Mouse (Mus musculus): ENCODE data around the gene Scpep1. TPM values are rescaled to one million over a fixed set of nuclear protein-coding genes. Genes with fewer than 3 reads are reported as not detected.
"Not testable (repeated sequence)": the region's sequence is repeated elsewhere in the genome, so short reads cannot be mapped to it uniquely, and the experiment has no call there.

Scpep1 gene
- polyA plus RNA-seq, 1 experiment from 2014 or later = 77.4 TPM

- not testable (repeated sequence) for ATAC-seq (ENCODE audit: insufficient number of reproducible peaks, insufficient read depth, low FRiP score, low TSS enrichment); H3K27me3 ChIP-seq; H3K27ac ChIP-seq; H3K9me3 ChIP-seq; H3K4me2 ChIP-seq (replicated peaks); H3K4me3 ChIP-seq; H3K9ac ChIP-seq; H3K4me1 ChIP-seq; H3K36me3 ChIP-seq
- 93% methylated on average over 19 of the region's 24 CpGs for WGBS
Observed at GRCm38 (mm10) chr11:88891921-88892561, 63.2 kb downstream of the Scpep1 start.

GRCm38 (mm10) chr11:88891446-88891845, 63.8 kb downstream of the Scpep1 start:
- ATAC-seq (ENCODE audit: insufficient number of reproducible peaks, insufficient read depth, low FRiP score, low TSS enrichment); H3K9me3 ChIP-seq; H3K4me2 ChIP-seq (replicated peaks); H3K27me3 ChIP-seq; H3K27ac ChIP-seq; H3K4me1 ChIP-seq; H3K9ac ChIP-seq; H3K36me3 ChIP-seq; H3K4me3 ChIP-seq: not testable (repeated sequence)
- 96% methylated on average over 9 of the region's 12 CpGs for WGBS

GRCm38 (mm10) chr11:88890904-88891303, 64.4 kb downstream of the Scpep1 start:
- ATAC-seq (ENCODE audit: insufficient number of reproducible peaks, insufficient read depth, low FRiP score, low TSS enrichment); H3K9ac ChIP-seq: not testable (repeated sequence)
- WGBS = 92% methylated on average over 8 of the region's 11 CpGs

GRCm38 (mm10) chr11:88888996-88889395, 66.3 kb downstream of the Scpep1 start:
- H3K4me2 ChIP-seq (replicated peaks) = no peak overlapping the region
- H3K27ac ChIP-seq = no peak overlapping the region
- H3K27me3 ChIP-seq = no peaks in the 10 kb centered on the region
- no peaks in the 10 kb centered on the region for H3K36me3 ChIP-seq
- H3K4me1 ChIP-seq = no peaks in the 10 kb centered on the region
- no peak for ATAC-seq (ENCODE audit: insufficient number of reproducible peaks, insufficient read depth, low FRiP score, low TSS enrichment)
- WGBS = 89% methylated on average over 2 of the region's 2 CpGs
- no peaks in the 10 kb centered on the region for H3K9me3 ChIP-seq
- no peak overlapping the region for H3K9ac ChIP-seq
- H3K4me3 ChIP-seq = no peak overlapping the region

More at GRCm38 (mm10) chr11:88890904-88891303, 64.4 kb downstream of the Scpep1 start:
- H3K4me1 ChIP-seq; H3K27me3 ChIP-seq; H3K4me3 ChIP-seq; H3K27ac ChIP-seq; H3K9me3 ChIP-seq; H3K36me3 ChIP-seq; H3K4me2 ChIP-seq (replicated peaks): not testable (repeated sequence)

- H3K27ac ChIP-seq = no peak overlapping the region
- H3K4me2 ChIP-seq (replicated peaks) = no peak overlapping the region
- H3K9me3 ChIP-seq = no peaks in the 10 kb centered on the region
- no peaks in the 10 kb centered on the region for H3K36me3 ChIP-seq
- no peak overlapping the region for H3K9ac ChIP-seq
- no peaks in the 10 kb centered on the region for H3K27me3 ChIP-seq
- no peaks in the 10 kb centered on the region for H3K4me1 ChIP-seq
- no peak overlapping the region for H3K4me3 ChIP-seq
- WGBS = 68% methylated on average over 8 of the region's 8 CpGs
- no peak for ATAC-seq (ENCODE audit: insufficient number of reproducible peaks, insufficient read depth, low FRiP score, low TSS enrichment)
Observed at GRCm38 (mm10) chr11:88884376-88885065, 70.7 kb downstream of the Scpep1 start.

GRCm38 (mm10) chr11:88878011-88878410, 77.3 kb downstream of the Scpep1 start:
- H3K36me3 ChIP-seq = no peaks in the 10 kb centered on the region
- no peak overlapping the region for H3K4me3 ChIP-seq
- H3K4me1 ChIP-seq = peaks cover 3% of the 10 kb centered on the region; the same call in 1 of the 2 replicates
- H3K9ac ChIP-seq = no peak overlapping the region
- H3K4me2 ChIP-seq (replicated peaks) = no peak overlapping the region
- H3K9me3 ChIP-seq = no peaks in the 10 kb centered on the region; the same call in 1 of the 2 replicates
- no peak overlapping the region for H3K27ac ChIP-seq
- ATAC-seq (ENCODE audit: insufficient number of reproducible peaks, insufficient read depth, low FRiP score, low TSS enrichment) = no peak
- peaks cover 6% of the 10 kb centered on the region; the same call in 1 of the 2 replicates for H3K27me3 ChIP-seq
- WGBS = 90% methylated on average over 12 of the region's 12 CpGs

Other genes with a start within 250 kb of the Scpep1 start
- 22.0 and 25.8 TPM in 2 replicates for gene Msi2, start 237.0 kb downstream of the Scpep1 start, polyA plus RNA-seq (2016; fragmentation: Nextera tagmentation; extraction: Ambion mirVana)
- 17.4 and 18.1 TPM in 2 replicates for gene Akap1, start 90.9 kb downstream of the Scpep1 start, polyA plus RNA-seq (2016; fragmentation: Nextera tagmentation; extraction: Ambion mirVana)
- not detected in 2 replicates for gene Elobl, start 11.5 kb upstream of the Scpep1 start, polyA plus RNA-seq (2016; fragmentation: Nextera tagmentation; extraction: Ambion mirVana)
- 29.9 and 33.8 TPM in 2 replicates for gene Coil, start 14.8 kb upstream of the Scpep1 start, polyA plus RNA-seq (2016; fragmentation: Nextera tagmentation; extraction: Ambion mirVana)
- gene Trim25, start 43.9 kb upstream of the Scpep1 start, polyA plus RNA-seq (2016; fragmentation: Nextera tagmentation; extraction: Ambion mirVana) = 4.7 and 4.9 TPM in 2 replicates
- 6.5 and 6.6 TPM in 2 replicates for gene Dgke, start 111.4 kb upstream of the Scpep1 start, polyA plus RNA-seq (2016; fragmentation: Nextera tagmentation; extraction: Ambion mirVana)
- 0.32 TPM in 1 of 2 replicates, not detected in the other for gene Gm525, start 118.4 kb upstream of the Scpep1 start, polyA plus RNA-seq (2016; fragmentation: Nextera tagmentation; extraction: Ambion mirVana)

Measured in embryonic facial prominence, embryonic 12.5 days (tissue).